In the genomic region with DNA sequence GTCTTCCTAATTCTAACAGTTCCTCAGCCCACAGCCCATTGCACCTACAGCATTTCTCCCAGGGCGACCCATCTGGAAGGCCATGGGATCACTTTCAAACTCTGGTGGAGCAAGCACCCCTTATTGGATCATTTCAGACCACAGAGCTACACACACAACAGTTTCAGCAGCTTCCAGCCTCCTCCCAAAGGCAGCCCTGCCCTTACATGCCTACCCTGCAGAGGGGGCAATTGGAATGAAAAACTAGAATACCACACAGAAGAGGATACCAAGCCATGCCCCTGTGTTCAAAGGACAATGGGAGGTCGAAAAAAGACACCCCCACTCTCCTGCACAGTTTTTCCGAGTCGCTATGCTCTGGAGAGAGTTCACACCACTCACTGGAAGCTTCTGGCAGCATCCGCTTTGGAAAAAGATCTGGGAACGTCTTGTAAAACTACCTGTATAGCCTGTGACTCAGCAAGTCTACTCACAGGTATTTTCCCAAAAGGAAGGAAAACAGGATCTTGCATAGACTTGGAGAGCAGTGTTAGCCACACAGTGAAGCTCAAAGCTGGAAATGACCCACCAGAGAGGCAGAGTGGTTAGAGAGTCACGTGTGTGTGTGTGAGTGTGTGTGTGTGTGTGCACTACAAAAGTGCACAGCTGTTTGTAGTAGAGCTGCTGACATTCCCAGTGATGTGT, we compare ENCODE assay signal across 16 mouse cellular contexts. TPM values are rescaled to one million over a fixed set of nuclear protein-coding genes. Genes with fewer than 3 reads are reported as not detected.
DNase-seq lines count a peak whose midpoint lies in the region; ATAC-seq and TF ChIP-seq lines count a peak whose summit lies in the region.
"Had no signal": no experiment of that assay in that cellular context is flagged by ENCODE, and none has a peak within 500 bp of the region (broad histone marks: within the 10 kb centered on the region; RNA-seq: fewer than 3 reads in every experiment).

No protein-coding gene starts in this region.

- peak; percentile 48; the same call in 1 of the 2 replicates for ATAC-seq in hindbrain, postnatal 0 days
- ATAC-seq in hindbrain, embryonic 14.5 days (ENCODE audit: low FRiP score): no peak
- ATAC-seq in liver, embryonic 13.5 days (ENCODE audit: low read depth): 0 out of 2 replicates have a peak, but pooled peaks have one; percentile 38
- ATAC-seq: inflammation-experienced regulatory T-cells, adult 6 months; Patski had no signal

- no peaks in the 10 kb centered on the region for H3K79me2 ChIP-seq in macrophage (ENCODE audit: inconsistent target)

- no peak overlapping the region for H3K9ac ChIP-seq in hindbrain, postnatal 0 days (replicated peaks; ENCODE audit: low read length)
- H3K9ac ChIP-seq in hindbrain, embryonic 14.5 days: no peak overlapping the region
- peak overlapping the region; percentile 66 for H3K9ac ChIP-seq in liver, embryonic 13.5 days
- H3K9ac ChIP-seq: limb, embryonic 12.5 days; neural tube, embryonic 13.5 days had no signal

- no peak for TF ChIP-seq POLR2A in cerebellum, adult 2 months (IDR thresholded peaks at IDR 0.05; ENCODE audit: borderline replicate concordance, insufficient read depth, low read length)

- 74% methylated on average over 7 of the region's 7 CpGs for WGBS in hindbrain, postnatal 0 days
- 73% methylated on average over 7 of the region's 7 CpGs for WGBS in hindbrain, embryonic 14.5 days
- WGBS in liver, embryonic 13.5 days (ENCODE audit: insufficient replicate concordance): 65% methylated on average over 7 of the region's 7 CpGs
- WGBS in macrophage (ENCODE audit: missing documents): 88% methylated on average over 7 of the region's 7 CpGs
- 70% methylated on average over 7 of the region's 7 CpGs for whole genome bisulfite sequencing in cerebellum, adult 2 months

- H3K4me1 ChIP-seq in hindbrain, postnatal 0 days (ENCODE audit: insufficient read depth, low read length): no peaks in the 10 kb centered on the region
- H3K4me1 ChIP-seq in hindbrain, embryonic 14.5 days (replicated peaks; ENCODE audit: control insufficient read depth, insufficient read depth, low read length): no peaks in the 10 kb centered on the region
- H3K4me1 ChIP-seq in liver, embryonic 13.5 days (replicated peaks): peaks cover 74% of the 10 kb centered on the region
- H3K4me1 ChIP-seq in cerebellum, adult 2 months (ENCODE audit: control insufficient read depth, insufficient read depth, low read length): no peaks in the 10 kb centered on the region
- H3K4me1 ChIP-seq: neural tube, embryonic 13.5 days had no signal

- no peak overlapping the region for H3K4me2 ChIP-seq in hindbrain, postnatal 0 days (ENCODE audit: low read depth, low read length)
- H3K4me2 ChIP-seq in hindbrain, embryonic 14.5 days (replicated peaks): no peak overlapping the region
- no peak overlapping the region for H3K4me2 ChIP-seq in liver, embryonic 13.5 days
- H3K4me2 ChIP-seq: limb, embryonic 12.5 days; neural tube, embryonic 13.5 days had no signal

- no peaks in the 10 kb centered on the region for H3K27me3 ChIP-seq in hindbrain, postnatal 0 days (ENCODE audit: insufficient read depth, low read length)
- H3K27me3 ChIP-seq in hindbrain, embryonic 14.5 days (ENCODE audit: control insufficient read depth, insufficient read depth, low read length): no peaks in the 10 kb centered on the region
- H3K27me3 ChIP-seq in liver, embryonic 13.5 days: 0 out of 2 replicates have a peak, but pooled peaks cover 4% of the 10 kb centered on the region
- H3K27me3 ChIP-seq in cerebellum, adult 2 months (ENCODE audit: control insufficient read depth, insufficient read depth, low read length): no peaks in the 10 kb centered on the region
- H3K27me3 ChIP-seq: Patski had no signal

- H3K4me3 ChIP-seq in hindbrain, postnatal 0 days (ENCODE audit: low read length): no peak overlapping the region
- no peak overlapping the region for H3K4me3 ChIP-seq in hindbrain, embryonic 14.5 days (replicated peaks; ENCODE audit: low read length)
- no peak overlapping the region for H3K4me3 ChIP-seq in liver, embryonic 13.5 days (replicated peaks)
- H3K4me3 ChIP-seq in macrophage (ENCODE audit: inconsistent target): no peak overlapping the region
- H3K4me3 ChIP-seq in cerebellum, adult 2 months (replicated peaks; ENCODE audit: insufficient read depth, low read depth, low read length): no peak overlapping the region
- H3K4me3 ChIP-seq: limb, embryonic 12.5 days; neural tube, embryonic 13.5 days had no signal

- no peak overlapping the region for H3K27ac ChIP-seq in hindbrain, postnatal 0 days
- no peak overlapping the region for H3K27ac ChIP-seq in hindbrain, embryonic 14.5 days
- peak overlapping the region; percentile 76 for H3K27ac ChIP-seq in liver, embryonic 13.5 days
- H3K27ac ChIP-seq in macrophage: 0 out of 2 replicates have a peak overlapping the region, but pooled peaks have one; percentile 68
- H3K27ac ChIP-seq in cerebellum, adult 2 months (ENCODE audit: insufficient read depth, low read length): no peak overlapping the region
- H3K27ac ChIP-seq: limb, embryonic 12.5 days; neural tube, embryonic 13.5 days had no signal

- peak; percentile 43 for TF ChIP-seq CTCF in hindbrain, postnatal 0 days (IDR thresholded peaks at IDR 0.05; ENCODE audit: low read depth)
- TF ChIP-seq CTCF in cerebellum, adult 2 months (IDR thresholded peaks at IDR 0.05; ENCODE audit: borderline replicate concordance, insufficient read depth, low read depth, low read length): no peak

- peak; percentile 31 for DNase-seq in hindbrain, postnatal 0 days (ENCODE audit: low spot score)
- no peak for DNase-seq in hindbrain, embryonic 14.5 days (ENCODE audit: low spot score)
- peak; percentile 14 for DNase-seq in ES-CJ7 (ENCODE audit: low read depth, low spot score)
- DNase-seq in liver, embryonic 13.5 days: no peak
- DNase-seq in cerebellum, adult 2 months: no peak
- no peak for DNase-seq in spleen, postnatal 14 days (ENCODE audit: low spot score in 2 of 2)
- DNase-seq: adrenal gland, adult 2 months; cerebellum, postnatal 10 days; heart, postnatal 4 days; kidney, postnatal 25 days; retina, postnatal 1 day had no signal

- H3K9me3 ChIP-seq in hindbrain, postnatal 0 days (ENCODE audit: low read length): no peaks in the 10 kb centered on the region
- no peaks in the 10 kb centered on the region for H3K9me3 ChIP-seq in hindbrain, embryonic 14.5 days (ENCODE audit: control insufficient read depth, low read length)
- H3K9me3 ChIP-seq in liver, embryonic 13.5 days (replicated peaks): no peaks in the 10 kb centered on the region
- H3K9me3 ChIP-seq: limb, embryonic 12.5 days; neural tube, embryonic 13.5 days had no signal

- H3K36me3 ChIP-seq in hindbrain, postnatal 0 days (ENCODE audit: insufficient read depth, low read length): no peaks in the 10 kb centered on the region
- H3K36me3 ChIP-seq in hindbrain, embryonic 14.5 days (replicated peaks; ENCODE audit: control insufficient read depth, insufficient read depth): no peaks in the 10 kb centered on the region
- no peaks in the 10 kb centered on the region for H3K36me3 ChIP-seq in liver, embryonic 13.5 days
- H3K36me3 ChIP-seq in macrophage (ENCODE audit: inconsistent target): no peaks in the 10 kb centered on the region
- H3K36me3 ChIP-seq: limb, embryonic 12.5 days; neural tube, embryonic 13.5 days had no signal

RNA-seq across cellular contexts. Expression of a gene that starts 34.4 kb away (rescaled TPM):
- 191 and 199 TPM in 2 replicates for total RNA-seq in hindbrain, postnatal 0 days (2014; rRNA removed)
- 75.7 and 78.5 TPM in 2 replicates for polyA plus RNA-seq in hindbrain, postnatal 0 days (2015; fragmentation: Nextera tagmentation; extraction: Ambion mirVana)
- 77.3 and 95.0 TPM in 2 replicates for polyA plus RNA-seq in hindbrain, embryonic 14.5 days (2014; fragmentation: Nextera tagmentation; extraction: Ambion mirVana)
- polyA plus RNA-seq in liver, embryonic 13.5 days (2015; fragmentation: Nextera tagmentation; extraction: Ambion mirVana): 77.9 and 83.7 TPM in 2 replicates
- total RNA-seq in macrophage (2018; cell fraction: chromatin; rRNA removed): 100 to 1,000 TPM in 10 of 26 experiments, 10 to 100 TPM in 16; 55.7 to 372 (median 82.7) TPM
- 10 to 100 TPM; 15.6 to 43.8 (median 25.6) TPM for total RNA-seq in macrophage (2018; cell fraction: cytosol; rRNA removed)
- total RNA-seq in macrophage (2018; cell fraction: nucleus; rRNA removed): 100 to 1,000 TPM in 6 of 26 experiments, 10 to 100 TPM in 20; 37.8 to 160 (median 59.7) TPM
- 18.3 to 26.7 TPM (median 26.4 TPM) in 3 replicates for polyA plus RNA-seq in macrophage (2018)
- polyA plus RNA-seq in cerebellum, adult 2 months (2012; rRNA removed): 38.4 and 38.8 TPM in 2 replicates

Comparison
In these comparisons a context has a peak if more than half of its experiments do, and no peak if none do; other contexts are left out.
1. DNase-seq: peak in hindbrain, postnatal 0 days (single experiment) and ES-CJ7 (single experiment); none in hindbrain, embryonic 14.5 days (single experiment), liver, embryonic 13.5 days (single experiment), cerebellum, adult 2 months (0 of 2) and spleen, postnatal 14 days (0 of 2).
2. H3K27ac ChIP-seq: peak in liver, embryonic 13.5 days (single experiment) and macrophage (single experiment); none in hindbrain, postnatal 0 days (single experiment), hindbrain, embryonic 14.5 days (single experiment) and cerebellum, adult 2 months (single experiment).